Mouse (Mus musculus) megakaryocyte-erythroid progenitor cell, adult 5 weeks (primary cell): ENCODE measurements around the gene Plekhg6. TPM values are rescaled to one million over a fixed set of nuclear protein-coding genes. Genes with fewer than 3 reads are reported as not detected.

Experiments
- polyA plus RNA-seq: library from polyadenylated mRNA; stranded (reverse); fragments of >175 nt; gene quantifications from 2 replicates; pipeline ENCODE4 v1.2.3, GENCODE M21; 2012

Gene Plekhg6
- 0.06 and 0.13 TPM in 2 replicates for polyA plus RNA-seq

GRCm38 (mm10) chr6:125380372-125381360, at the start of gene Plekhg6:
Gene Plekhg6, minus strand, starts transcription at chr6:125380793.

GRCm38 (mm10) chr6:125348721-125349574, 31.6 kb downstream of the Plekhg6 start, which contains the start of gene Tnfrsf1a:
Gene Tnfrsf1a, plus strand, starts transcription at chr6:125349362.

GRCm38 (mm10) chr6:125320323-125320722, 60.3 kb downstream of the Plekhg6 start, which contains the start of gene Scnn1a:
Gene Scnn1a, plus strand, starts transcription at chr6:125320659.

GRCm38 (mm10) chr6:125313546-125314230, 66.9 kb downstream of the Plekhg6 start, which contains the start of gene Ltbr:
Gene Ltbr, minus strand, starts transcription at chr6:125313885.

Other genes with a start within 250 kb of the Plekhg6 start
- gene Nop2, start 248.9 kb downstream of the Plekhg6 start, polyA plus RNA-seq, result 47.6 and 60.9 TPM in 2 replicates
- 48.0 and 55.0 TPM in 2 replicates for gene Iffo1, start 235.6 kb downstream of the Plekhg6 start, polyA plus RNA-seq
- 9,186 and 10,401 TPM in 2 replicates for gene Gapdh, start 214.3 kb downstream of the Plekhg6 start, polyA plus RNA-seq
- gene Ncapd2, start 189.1 kb downstream of the Plekhg6 start, polyA plus RNA-seq, result 249 and 284 TPM in 2 replicates
- 89.5 and 130 TPM in 2 replicates for gene Mrpl51, start 189.0 kb downstream of the Plekhg6 start, polyA plus RNA-seq
- gene Vamp1, start 165.2 kb downstream of the Plekhg6 start, polyA plus RNA-seq, result 3.3 and 4.6 TPM in 2 replicates
- 24.6 and 24.9 TPM in 2 replicates for gene Tapbpl, start 148.9 kb downstream of the Plekhg6 start, polyA plus RNA-seq
- 41.2 and 57.0 TPM in 2 replicates for gene Cd27, start 143.8 kb downstream of the Plekhg6 start, polyA plus RNA-seq
- not detected in 2 replicates for gene Tuba3a, start 94.8 kb downstream of the Plekhg6 start, polyA plus RNA-seq
- 116 and 137 TPM in 2 replicates for gene Ltbr, start 66.9 kb downstream of the Plekhg6 start, polyA plus RNA-seq
- gene Scnn1a, start 60.1 kb downstream of the Plekhg6 start, polyA plus RNA-seq, result 17.2 and 30.5 TPM in 2 replicates
- 254 and 426 TPM in 2 replicates for gene Tnfrsf1a, start 31.4 kb downstream of the Plekhg6 start, polyA plus RNA-seq
- gene Cd9, start 114.0 kb upstream of the Plekhg6 start, polyA plus RNA-seq, result 3.1 and 4.7 TPM in 2 replicates
- gene Vwf, start 166.0 kb upstream of the Plekhg6 start, polyA plus RNA-seq, result 7.4 and 15.0 TPM in 2 replicates